Mouse (Mus musculus): Measurements from ENCODE around the gene Map3k7. TPM values are rescaled to one million over a fixed set of nuclear protein-coding genes. Genes with fewer than 3 reads are reported as not detected.

Gene Map3k7
- polyA plus RNA-seq, 2 experiments = 42.1 to 56.4 TPM

DNA sequence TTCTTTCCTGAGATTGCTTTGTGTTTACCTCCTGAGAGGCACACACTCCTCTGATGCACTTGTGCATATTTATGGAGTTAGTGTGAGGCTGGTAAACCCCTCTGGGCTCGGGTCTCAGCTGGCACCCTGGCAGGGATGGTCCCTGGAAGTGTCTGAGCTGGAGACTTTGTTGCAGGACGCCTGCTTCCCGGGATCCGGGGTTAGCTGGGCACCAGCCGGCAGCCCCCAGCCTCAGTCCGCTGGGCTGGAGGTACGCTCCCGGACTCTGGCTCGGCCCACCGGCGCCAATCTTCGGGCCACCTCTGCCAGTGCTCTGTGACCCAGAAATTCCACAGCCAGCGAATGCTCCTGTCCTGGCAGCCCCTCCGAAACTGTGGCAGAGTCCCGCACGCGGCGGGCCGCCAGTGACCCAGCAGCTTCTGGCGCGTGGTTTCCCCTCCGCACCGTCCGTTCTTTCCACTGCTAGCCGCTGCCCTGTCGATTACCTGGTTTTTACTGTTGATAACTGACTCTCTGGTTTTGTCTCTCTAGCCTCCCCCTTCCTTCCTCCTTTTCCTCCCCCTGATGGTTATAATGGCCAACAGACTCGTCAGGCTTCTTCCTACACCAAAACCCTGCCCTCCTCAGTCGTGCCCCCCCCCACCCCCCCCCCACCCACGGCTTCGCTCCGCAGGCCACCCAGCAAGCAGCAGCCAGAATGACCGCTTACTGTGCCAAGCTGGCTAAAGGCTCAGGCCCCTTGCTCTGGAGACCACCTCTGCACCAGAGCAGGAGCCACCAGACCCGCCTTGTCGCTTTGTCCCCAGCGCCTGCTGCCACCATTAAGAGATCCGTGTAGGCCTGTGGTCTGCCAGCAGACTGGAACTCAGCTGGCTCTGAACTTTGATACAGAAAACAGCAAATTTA is 26.3 kb upstream of the Map3k7 start:
- H3K4me2 ChIP-seq (replicated peaks; ENCODE audit: low read depth, low read length, severe bottlenecking) = peak overlapping the region; percentile 84
- H3K27me3 ChIP-seq (ENCODE audit: control insufficient read depth, insufficient read depth, low read length) = no peaks in the 10 kb centered on the region
- ATAC-seq (ENCODE audit: low FRiP score, low read depth) (peak; percentile 44; the same call in 1 of the 2 replicates), DNase-seq (ENCODE audit: low spot score) (peak; percentile 23)
- H3K4me1 ChIP-seq (ENCODE audit: control insufficient read depth, insufficient read depth, low read length) = peaks cover 11% of the 10 kb centered on the region; the same call in 1 of the 2 replicates
- peak overlapping the region; percentile 60 for H3K9ac ChIP-seq (ENCODE audit: low read depth, low read length, severe bottlenecking)
- no peaks in the 10 kb centered on the region for H3K9me3 ChIP-seq (ENCODE audit: control insufficient read depth, low read length)
- H3K4me3 ChIP-seq (replicated peaks; ENCODE audit: low read length) = peak overlapping the region; percentile 39
- H3K27ac ChIP-seq (replicated peaks; ENCODE audit: low read depth, low read length) = 0 out of 2 replicates have a peak overlapping the region, but pooled peaks have one; percentile 48
- TF ChIP-seq POLR2A (IDR thresholded peaks at IDR 0.05; ENCODE audit: borderline replicate concordance, extremely low read depth, insufficient read depth, insufficient read length) = no peak
- no peaks in the 10 kb centered on the region for H3K36me3 ChIP-seq (ENCODE audit: control insufficient read depth, insufficient read depth, low read length)
- 1% methylated on average over 29 of the region's 36 CpGs for WGBS

DNA sequence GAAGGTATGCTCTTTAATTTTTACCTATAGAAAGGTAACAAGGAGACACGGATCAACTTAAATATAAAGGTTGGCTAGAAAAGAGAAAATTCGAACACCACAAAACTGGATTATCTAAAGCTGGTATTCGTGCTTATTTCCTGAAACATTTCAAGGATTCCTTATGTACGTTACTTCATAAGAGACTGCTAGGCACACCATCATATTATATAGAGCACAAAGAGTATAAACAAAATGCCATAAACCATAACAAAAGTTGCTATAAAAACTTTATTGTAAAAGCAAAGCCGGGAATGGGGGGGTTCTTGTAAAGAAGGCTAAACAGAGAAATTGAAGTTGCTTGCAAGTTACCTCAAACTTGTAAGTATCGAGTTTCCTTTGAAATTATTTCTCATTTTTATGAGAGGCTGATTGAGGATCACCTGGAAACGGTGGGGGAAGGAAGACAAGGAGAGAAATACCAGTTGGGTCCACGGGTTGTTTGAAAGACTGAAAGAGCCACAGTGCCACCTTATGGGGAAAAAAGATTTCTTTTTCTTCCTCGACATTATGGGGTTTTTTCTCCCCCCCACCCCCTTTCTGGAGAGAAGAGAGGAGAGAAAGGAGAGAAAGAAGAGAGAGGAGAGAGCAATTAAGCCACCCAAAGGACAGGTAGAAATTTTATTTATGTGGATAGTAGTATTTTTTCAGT is 25.3 kb upstream of the Map3k7 start:
- no peak overlapping the region for H3K9ac ChIP-seq (ENCODE audit: low read depth, low read length, severe bottlenecking)
- peak overlapping the region; percentile 41 for H3K4me2 ChIP-seq (replicated peaks; ENCODE audit: low read depth, low read length, severe bottlenecking)
- H3K4me3 ChIP-seq (replicated peaks; ENCODE audit: low read length) = no peak overlapping the region
- no peak overlapping the region for H3K27ac ChIP-seq (replicated peaks; ENCODE audit: low read depth, low read length)
- H3K36me3 ChIP-seq (ENCODE audit: control insufficient read depth, insufficient read depth, low read length) = no peaks in the 10 kb centered on the region
- TF ChIP-seq POLR2A (IDR thresholded peaks at IDR 0.05; ENCODE audit: borderline replicate concordance, extremely low read depth, insufficient read depth, insufficient read length) = no peak
- ATAC-seq (ENCODE audit: low FRiP score, low read depth) = peak; percentile 44; the same call in 1 of the 2 replicates
- H3K9me3 ChIP-seq (ENCODE audit: control insufficient read depth, low read length) = no peaks in the 10 kb centered on the region
- H3K4me1 ChIP-seq (ENCODE audit: control insufficient read depth, insufficient read depth, low read length) = peaks cover 11% of the 10 kb centered on the region; the same call in 1 of the 2 replicates
- 10% methylated on average over 9 of the region's 9 CpGs for WGBS
- no peaks in the 10 kb centered on the region for H3K27me3 ChIP-seq (ENCODE audit: control insufficient read depth, insufficient read depth, low read length)
- DNase-seq (ENCODE audit: low spot score) = peak; percentile 92

DNA sequence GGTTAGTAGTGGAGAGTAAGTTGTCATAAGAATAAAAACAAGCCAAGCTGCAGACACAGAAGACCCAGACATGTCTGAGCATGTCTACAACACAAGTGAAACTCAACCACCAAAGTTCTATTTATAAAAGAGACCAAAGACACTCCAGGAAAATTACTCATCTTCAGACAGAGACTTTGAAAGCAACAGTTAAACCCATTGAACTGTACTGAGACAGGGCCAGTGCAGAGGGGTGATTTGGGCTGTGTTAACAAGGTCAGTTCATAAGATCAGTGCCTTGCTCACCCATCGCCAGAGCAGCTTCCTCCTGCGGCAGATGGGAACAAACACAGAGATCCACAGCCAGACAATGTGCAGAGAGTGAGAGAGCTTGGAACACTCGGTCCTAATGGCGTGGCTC is 22.3 kb upstream of the Map3k7 start:
- DNase-seq (ENCODE audit: low spot score) = no peak
- Histone ChIP-seq H3K4me1 (ENCODE audit: control insufficient read depth, insufficient read depth, low read length) (0 out of 2 replicates have a peak, but pooled peaks cover 7% of the 10 kb centered on the region), H3K27ac (replicated peaks; ENCODE audit: low read depth, low read length) (no peak overlapping the region), H3K36me3 (ENCODE audit: control insufficient read depth, insufficient read depth, low read length) (no peaks in the 10 kb centered on the region), H3K4me3 (replicated peaks; ENCODE audit: low read length) (no peak overlapping the region), H3K9ac (ENCODE audit: low read depth, low read length, severe bottlenecking) (no peak overlapping the region), H3K4me2 (replicated peaks; ENCODE audit: low read depth, low read length, severe bottlenecking) (no peak overlapping the region), H3K27me3 (ENCODE audit: control insufficient read depth, insufficient read depth, low read length) (no peaks in the 10 kb centered on the region), H3K9me3 (ENCODE audit: control insufficient read depth, low read length) (no peaks in the 10 kb centered on the region)
- ATAC-seq (ENCODE audit: low FRiP score, low read depth) = no peak
- no peak for TF ChIP-seq POLR2A (IDR thresholded peaks at IDR 0.05; ENCODE audit: borderline replicate concordance, extremely low read depth, insufficient read depth, insufficient read length)
- WGBS = 55% methylated on average over 4 of the region's 4 CpGs

- Histone ChIP-seq H3K36me3 (ENCODE audit: control insufficient read depth, insufficient read depth, low read length) (no peaks in the 10 kb centered on the region), H3K4me3 (replicated peaks; ENCODE audit: low read length) (no peak overlapping the region), H3K9ac (ENCODE audit: low read depth, low read length, severe bottlenecking) (no peak overlapping the region), H3K27ac (replicated peaks; ENCODE audit: low read depth, low read length) (no peak overlapping the region), H3K4me1 (ENCODE audit: control insufficient read depth, insufficient read depth, low read length) (no peaks in the 10 kb centered on the region), H3K9me3 (ENCODE audit: control insufficient read depth, low read length) (no peaks in the 10 kb centered on the region), H3K27me3 (ENCODE audit: control insufficient read depth, insufficient read depth, low read length) (no peaks in the 10 kb centered on the region), H3K4me2 (replicated peaks; ENCODE audit: low read depth, low read length, severe bottlenecking) (no peak overlapping the region)
- WGBS = 93% methylated on average over 2 of the region's 2 CpGs
- no peak for TF ChIP-seq POLR2A (IDR thresholded peaks at IDR 0.05; ENCODE audit: borderline replicate concordance, extremely low read depth, insufficient read depth, insufficient read length)
- DNase-seq (ENCODE audit: low spot score) (no peak), ATAC-seq (ENCODE audit: low FRiP score, low read depth) (no peak)
Measured at GRCm38 (mm10) chr4:31943045-31943444, 20.9 kb upstream of the Map3k7 start.

GRCm38 (mm10) chr4:31964194-31964875 is 438 bp downstream of the Map3k7 start:
- peak overlapping the region; percentile 84 for H3K4me3 ChIP-seq (replicated peaks; ENCODE audit: low read length)
- H3K9me3 ChIP-seq (ENCODE audit: control insufficient read depth, low read length) = no peaks in the 10 kb centered on the region
- ATAC-seq (ENCODE audit: low FRiP score, low read depth) (peak; percentile 1; the same call in 1 of the 2 replicates), DNase-seq (ENCODE audit: low spot score) (no peak)
- H3K27me3 ChIP-seq (ENCODE audit: control insufficient read depth, insufficient read depth, low read length) = no peaks in the 10 kb centered on the region
- under 1% methylated on average over 34 of the region's 47 CpGs for WGBS
- H3K4me1 ChIP-seq (ENCODE audit: control insufficient read depth, insufficient read depth, low read length) = no peaks in the 10 kb centered on the region; the same call in 1 of the 2 replicates
- peak overlapping the region; percentile 81 for H3K4me2 ChIP-seq (replicated peaks; ENCODE audit: low read depth, low read length, severe bottlenecking)
- H3K27ac ChIP-seq (replicated peaks; ENCODE audit: low read depth, low read length) = peak overlapping the region; percentile 99
- H3K36me3 ChIP-seq (ENCODE audit: control insufficient read depth, insufficient read depth, low read length) = no peaks in the 10 kb centered on the region
- H3K9ac ChIP-seq (ENCODE audit: low read depth, low read length, severe bottlenecking) = peak overlapping the region; percentile 92
- no peak for TF ChIP-seq POLR2A (IDR thresholded peaks at IDR 0.05; ENCODE audit: borderline replicate concordance, extremely low read depth, insufficient read depth, insufficient read length)

Measured in limb, embryonic 14.5 days (tissue).